26 mouse cellular contexts compared by ENCODE assay signal in the genomic region with DNA sequence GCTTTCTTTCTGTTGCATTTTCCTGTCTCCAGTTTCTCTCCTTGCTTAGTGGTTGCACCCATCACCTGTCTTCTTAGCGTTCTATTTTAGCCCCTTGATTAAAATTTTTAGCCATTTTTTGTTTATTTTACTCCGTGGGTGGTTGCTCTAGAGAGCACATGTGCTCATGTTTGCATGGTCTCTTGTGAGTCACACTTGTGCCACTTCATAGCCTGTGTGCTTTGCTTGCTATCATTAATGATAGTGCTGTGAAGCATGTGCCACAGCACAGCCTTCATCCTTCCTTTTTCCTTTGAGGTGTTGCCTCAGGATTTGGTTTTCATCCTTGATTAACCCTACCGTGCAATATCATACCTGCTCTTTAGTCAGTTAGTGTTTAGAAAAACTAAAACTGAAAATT.
DNase-seq lines count a peak whose midpoint lies in the region; ATAC-seq and TF ChIP-seq lines count a peak whose summit lies in the region.
"Had no signal": no experiment of that assay in that cellular context is flagged by ENCODE, and none has a peak within 500 bp of the region (broad histone marks: within the 10 kb centered on the region; RNA-seq: fewer than 3 reads in every experiment).

No protein-coding gene starts in this region.

- H3K9me3 ChIP-seq in midbrain, embryonic 11.5 days (ENCODE audit: control insufficient read depth, low read length): no peaks in the 10 kb centered on the region
- no peaks in the 10 kb centered on the region for H3K9me3 ChIP-seq in midbrain, embryonic 10.5 days (replicated peaks)
- H3K9me3 ChIP-seq: embryonic facial prominence, embryonic 13.5 days; embryonic facial prominence, embryonic 15.5 days; forebrain, embryonic 10.5 days; forebrain, embryonic 12.5 days had no signal

- no peak overlapping the region for H3K9ac ChIP-seq in midbrain, embryonic 11.5 days (ENCODE audit: low read length)
- H3K9ac ChIP-seq: embryonic facial prominence, embryonic 13.5 days; embryonic facial prominence, embryonic 15.5 days; forebrain, embryonic 12.5 days had no signal

- H3K4me1 ChIP-seq in midbrain, embryonic 11.5 days (ENCODE audit: control insufficient read depth, insufficient read depth, low read length): no peaks in the 10 kb centered on the region
- no peaks in the 10 kb centered on the region for H3K4me1 ChIP-seq in midbrain, embryonic 10.5 days
- H3K4me1 ChIP-seq: embryonic facial prominence, embryonic 13.5 days; embryonic facial prominence, embryonic 15.5 days; forebrain, embryonic 10.5 days; forebrain, embryonic 12.5 days had no signal

- peak overlapping the region; percentile 75 for H3K27ac ChIP-seq in layer of hippocampus, adult 2 months
- H3K27ac ChIP-seq in midbrain, embryonic 11.5 days (ENCODE audit: low read depth, low read length): no peak overlapping the region
- no peak overlapping the region for H3K27ac ChIP-seq in midbrain, embryonic 10.5 days (replicated peaks)
- H3K27ac ChIP-seq: embryonic facial prominence, embryonic 13.5 days; embryonic facial prominence, embryonic 15.5 days; forebrain, embryonic 10.5 days; forebrain, embryonic 12.5 days had no signal

- DNase-seq in layer of hippocampus, adult 2 months (ENCODE audit: low spot score in 2 of 2): no peak
- DNase-seq in layer of hippocampus, adult 18-20 months (ENCODE audit: low spot score in 2 of 2): no peak
- DNase-seq in midbrain, embryonic 11.5 days (ENCODE audit: low spot score, missing footprints): peak; percentile 19
- DNase-seq in midbrain, embryonic 10.5 days (ENCODE audit: low spot score): no peak
- no peak for DNase-seq in embryo, embryonic 9.5 days (ENCODE audit: extremely low spot score)
- DNase-seq: adrenal gland, adult 8-10 months; adrenal gland, postnatal 14 days; adrenal gland, postnatal 36 days; B cell, adult 2 months; cerebellum, adult 11-12 months; cerebellum, adult 2 months; cerebellum, adult 9-10 months; cerebellum, postnatal 10 days; cerebellum, postnatal 25 days had no signal

- no peaks in the 10 kb centered on the region for H3K36me3 ChIP-seq in midbrain, embryonic 11.5 days (ENCODE audit: control insufficient read depth, insufficient read depth, low read length)
- H3K36me3 ChIP-seq in midbrain, embryonic 10.5 days: no peaks in the 10 kb centered on the region
- H3K36me3 ChIP-seq: embryonic facial prominence, embryonic 13.5 days; embryonic facial prominence, embryonic 15.5 days; forebrain, embryonic 10.5 days; forebrain, embryonic 12.5 days; G1E had no signal

- H3K4me2 ChIP-seq in midbrain, embryonic 11.5 days: no peak overlapping the region
- H3K4me2 ChIP-seq: embryonic facial prominence, embryonic 13.5 days; embryonic facial prominence, embryonic 15.5 days; forebrain, embryonic 12.5 days had no signal

- WGBS in midbrain, embryonic 11.5 days: 70% methylated on average over 3 of the region's 3 CpGs
- WGBS in midbrain, embryonic 10.5 days: 76% methylated on average over 3 of the region's 3 CpGs

- TF ChIP-seq CTCF in layer of hippocampus, adult 2 months (conservative IDR thresholded peaks at IDR 0.05): no peak

- no peaks in the 10 kb centered on the region for H3K27me3 ChIP-seq in midbrain, embryonic 11.5 days (ENCODE audit: control insufficient read depth, insufficient read depth, low read length)
- H3K27me3 ChIP-seq in midbrain, embryonic 10.5 days (ENCODE audit: low read depth, poor library complexity, severe bottlenecking): no peaks in the 10 kb centered on the region
- H3K27me3 ChIP-seq: CH12.LX; embryonic facial prominence, embryonic 13.5 days; embryonic facial prominence, embryonic 15.5 days; forebrain, embryonic 12.5 days; Patski had no signal

- no peak for ATAC-seq in midbrain, embryonic 11.5 days (ENCODE audit: low FRiP score)
- ATAC-seq: activated CD4-positive, CD25-positive, alpha-beta regulatory T cell, adult 4 months; CD4-positive, CD25-positive, alpha-beta regulatory T cell, adult 4 months; forebrain, embryonic 14.5 days; forebrain, embryonic 16.5 days; Patski had no signal

- H3K4me3 ChIP-seq in layer of hippocampus, adult 2 months: no peak overlapping the region
- H3K4me3 ChIP-seq in midbrain, embryonic 11.5 days (ENCODE audit: low read depth, low read length): no peak overlapping the region
- no peak overlapping the region for H3K4me3 ChIP-seq in midbrain, embryonic 10.5 days
- H3K4me3 ChIP-seq: embryonic facial prominence, embryonic 13.5 days; embryonic facial prominence, embryonic 15.5 days; erythroblast, embryonic 14.5 days; forebrain, embryonic 10.5 days; forebrain, embryonic 12.5 days had no signal
